Mouse (Mus musculus) lung, embryonic 14.5 days (tissue): ENCODE results near the gene Dock4. TPM values are rescaled to one million over a fixed set of nuclear protein-coding genes. Genes with fewer than 3 reads are reported as not detected.
A peak's percentile ranks its signal among the peaks of the same experiment; 100 is the strongest.

Experiments
- ATAC-seq: fragments of 200-750 bp; cut with Nextera tagmentation; 2 replicates; pipeline ENCODE4 v1.8.0; 2017; ENCODE audit warnings: mild to moderate bottlenecking, moderate TSS enrichment, moderate library complexity; ENCODE audit not compliant: insufficient read depth
- DNase-seq: peaks from one replicate; pipeline ENCODE4 v3.0.0-alpha.2; 2015
- H3K27ac ChIP-seq: fragments of 300-500 bp; sonication (generic); 2 replicates; pipeline ENCODE4 v1.5.1; 2014; ENCODE audit warnings: low read depth, mild to moderate bottlenecking, moderate library complexity
- H3K27me3 ChIP-seq: fragments of 300-500 bp; sonication (generic); 2 replicates; pipeline ENCODE4 v1.6.1; 2014; ENCODE audit warnings: low read length, control low read depth; ENCODE audit not compliant: insufficient read depth
- H3K36me3 ChIP-seq: fragments of 300-500 bp; sonication (generic); 2 replicates; pipeline ENCODE4 v1.6.1; 2014; ENCODE audit warnings: control low read depth; ENCODE audit not compliant: insufficient read depth
- H3K4me1 ChIP-seq: fragments of 300-500 bp; sonication (generic); 2 replicates; pipeline ENCODE4 v1.6.1; 2014; ENCODE audit warnings: antibody characterized with exemption, control low read depth; ENCODE audit not compliant: insufficient read depth
- H3K4me2 ChIP-seq: fragments of 300-500 bp; sonication (generic); 2 replicates; pipeline ENCODE4 v1.6.1; 2014; ENCODE audit warnings: mild to moderate bottlenecking
- H3K4me3 ChIP-seq: fragments of 300-500 bp; sonication (generic); 2 replicates; pipeline ENCODE4 v1.5.1; 2014; ENCODE audit warnings: low read depth, low read length
- H3K9ac ChIP-seq: fragments of 300-500 bp; sonication (generic); 2 replicates; pipeline ENCODE4 v1.6.1; 2014
- H3K9me3 ChIP-seq: fragments of 300-500 bp; sonication (generic); 2 replicates; pipeline ENCODE4 v1.6.1; 2016; ENCODE audit warnings: low read depth, low read length, control low read depth
- CTCF ChIP-seq: IDR thresholded peaks from 2 replicates; pipeline ENCODE4 v1.5.1; 2016; ENCODE audit warnings: antibody characterized with exemption, low read depth
- WGBS: fragments of 180-500 bp; shearing (Covaris S2); extraction: QIAGEN DNeasy Blood & Tissue Kit; methylation state at CpG from one replicate; pipeline ENCODE4 v1.1.7; 2014; 5-methylcytosine and 5-hydroxymethylcytosine counted together
- polyA plus RNA-seq: library from polyadenylated mRNA; unstranded; fragments of >200 nt; fragmentation: Nextera tagmentation; extraction: Ambion mirVana; gene quantifications from 2 replicates; pipeline ENCODE4 v1.2.1, GENCODE M21; 2014

Dock4 gene
- polyA plus RNA-seq, 1 experiment from 2014 or later: 28.9 TPM

GRCm38 (mm10) chr12:40551317-40551716, 105.6 kb downstream of the Dock4 start:
- no peak overlapping the region for H3K4me2 ChIP-seq
- no peak overlapping the region for H3K4me3 ChIP-seq
- no peaks in the 10 kb centered on the region for H3K9me3 ChIP-seq
- no peak overlapping the region for H3K9ac ChIP-seq
- H3K27me3 ChIP-seq: no peaks in the 10 kb centered on the region
- TF ChIP-seq CTCF: no peak
- ATAC-seq: no peak
- no peaks in the 10 kb centered on the region for H3K36me3 ChIP-seq
- WGBS: 91% methylated on average over 3 of the region's 3 CpGs
- no peak overlapping the region for H3K27ac ChIP-seq
- no peak for DNase-seq
- no peaks in the 10 kb centered on the region for H3K4me1 ChIP-seq

DNA sequence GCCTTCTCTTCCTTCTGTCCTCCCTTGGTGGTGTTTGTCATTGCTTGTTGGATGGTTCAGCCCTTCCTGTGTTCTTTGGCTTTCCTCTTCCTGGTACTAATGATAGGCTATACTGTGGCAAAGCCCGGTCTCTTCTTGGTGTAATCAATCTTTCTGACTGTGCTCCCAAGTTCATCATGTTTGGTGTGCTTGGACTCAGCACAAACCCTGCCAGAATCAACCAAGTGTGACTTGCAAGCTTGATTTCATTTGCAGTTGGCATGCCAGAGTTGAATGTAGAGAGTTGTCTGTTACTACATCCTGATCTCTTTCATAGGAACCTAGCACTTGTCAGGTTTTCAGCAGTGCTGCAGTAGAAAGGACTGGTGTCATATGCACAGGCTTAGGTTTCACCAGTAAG, 106.4 kb downstream of the Dock4 start:
- Histone ChIP-seq H3K4me2 (no peak overlapping the region), H3K27me3 (no peaks in the 10 kb centered on the region), H3K9ac (no peak overlapping the region), H3K27ac (no peak overlapping the region), H3K4me1 (no peaks in the 10 kb centered on the region), H3K36me3 (no peaks in the 10 kb centered on the region), H3K9me3 (no peaks in the 10 kb centered on the region), H3K4me3 (no peak overlapping the region)
- WGBS: 58% methylated on average over 1 of the region's 1 CpGs
- no peak for DNase-seq
- TF ChIP-seq CTCF: no peak
- no peak for ATAC-seq

- H3K9me3 ChIP-seq: no peaks in the 10 kb centered on the region
- no peak overlapping the region for H3K4me2 ChIP-seq
- no peak for DNase-seq
- no peak for ATAC-seq
- no peak overlapping the region for H3K4me3 ChIP-seq
- 94% methylated on average over 2 of the region's 2 CpGs for WGBS
- H3K36me3 ChIP-seq: no peaks in the 10 kb centered on the region
- H3K4me1 ChIP-seq: no peaks in the 10 kb centered on the region
- no peak overlapping the region for H3K27ac ChIP-seq
- H3K27me3 ChIP-seq: no peaks in the 10 kb centered on the region
- TF ChIP-seq CTCF: no peak
- no peak overlapping the region for H3K9ac ChIP-seq
Observed at GRCm38 (mm10) chr12:40553929-40554328, 108.2 kb downstream of the Dock4 start.

DNA sequence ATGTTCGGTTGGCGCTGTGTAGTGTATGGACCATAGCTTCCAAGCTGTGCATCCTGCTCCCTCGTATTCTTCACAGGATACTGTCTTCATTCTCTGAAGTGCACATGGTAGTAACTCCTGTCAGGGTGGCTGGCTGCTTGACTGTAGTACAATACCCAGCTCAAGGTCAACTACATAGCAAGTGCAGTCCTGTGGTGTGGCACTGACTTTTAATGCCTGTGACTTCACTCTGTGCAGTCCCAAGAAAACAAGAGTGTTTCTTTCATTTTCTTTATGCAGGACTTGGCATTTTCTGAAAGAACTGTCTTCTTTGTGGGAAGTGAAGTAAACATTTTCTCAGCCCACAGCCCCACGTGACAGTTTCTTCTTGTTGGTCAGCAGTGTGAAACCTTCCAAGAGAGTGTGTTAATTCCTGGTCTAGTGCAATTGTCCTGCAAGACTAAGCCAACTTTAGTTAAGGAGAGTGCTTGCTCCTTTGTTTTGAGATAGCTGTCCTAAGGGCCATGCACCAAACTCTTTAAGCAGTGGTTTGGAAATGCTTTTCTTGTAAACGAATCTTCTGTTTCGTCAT, 109.3 kb downstream of the Dock4 start:
- Histone ChIP-seq H3K27ac (no peak overlapping the region), H3K27me3 (no peaks in the 10 kb centered on the region), H3K9ac (no peak overlapping the region), H3K4me2 (no peak overlapping the region), H3K4me1 (no peaks in the 10 kb centered on the region), H3K4me3 (no peak overlapping the region), H3K9me3 (no peaks in the 10 kb centered on the region), H3K36me3 (no peaks in the 10 kb centered on the region)
- TF ChIP-seq CTCF: no peak
- DNase-seq (no peak), ATAC-seq (no peak)
- WGBS: 81% methylated on average over 6 of the region's 6 CpGs

DNA sequence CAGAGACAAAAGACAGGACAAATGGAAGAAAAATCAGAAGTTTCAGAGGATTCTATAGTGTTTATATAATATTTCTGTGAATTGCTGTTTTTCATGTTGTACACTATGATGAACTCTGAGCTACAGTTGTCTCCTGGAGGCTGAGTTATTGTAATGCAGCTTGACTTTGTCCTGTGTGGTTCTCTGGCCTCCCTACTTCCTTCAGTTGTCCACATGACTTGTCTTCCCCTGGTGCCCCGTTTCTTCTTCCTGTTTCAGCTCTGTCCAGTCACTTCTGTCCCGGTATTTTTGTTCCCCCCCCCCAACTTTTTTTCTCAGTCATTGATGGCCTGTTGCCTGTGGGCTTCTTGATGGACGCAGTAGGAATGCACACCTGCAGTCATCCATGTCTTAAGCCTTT, 112.8 kb downstream of the Dock4 start:
- H3K4me1 ChIP-seq: peaks cover 9% of the 10 kb centered on the region; the same call in 1 of the 2 replicates
- no peaks in the 10 kb centered on the region for H3K36me3 ChIP-seq
- H3K27me3 ChIP-seq: no peaks in the 10 kb centered on the region
- WGBS: 48% methylated on average over 3 of the region's 3 CpGs
- no peak overlapping the region for H3K4me3 ChIP-seq
- H3K4me2 ChIP-seq: peak overlapping the region; percentile 38
- no peak overlapping the region for H3K9ac ChIP-seq
- TF ChIP-seq CTCF: no peak
- no peaks in the 10 kb centered on the region for H3K9me3 ChIP-seq
- DNase-seq (no peak), ATAC-seq (peak; percentile 32; the same call in 1 of the 2 replicates)
- H3K27ac ChIP-seq: peak overlapping the region; percentile 71

- H3K9ac ChIP-seq: no peak overlapping the region
- H3K4me1 ChIP-seq: peaks cover 9% of the 10 kb centered on the region; the same call in 1 of the 2 replicates
- H3K4me3 ChIP-seq: no peak overlapping the region
- H3K9me3 ChIP-seq: no peaks in the 10 kb centered on the region
- DNase-seq (peak; percentile 87), ATAC-seq (peak; percentile 92)
- H3K27me3 ChIP-seq: no peaks in the 10 kb centered on the region
- peak overlapping the region; percentile 71 for H3K27ac ChIP-seq
- no peak for TF ChIP-seq CTCF
- H3K4me2 ChIP-seq: peak overlapping the region; percentile 38
- 32% methylated on average over 11 of the region's 11 CpGs for WGBS
- H3K36me3 ChIP-seq: no peaks in the 10 kb centered on the region
Observed at GRCm38 (mm10) chr12:40559103-40559502, 113.4 kb downstream of the Dock4 start.

DNA sequence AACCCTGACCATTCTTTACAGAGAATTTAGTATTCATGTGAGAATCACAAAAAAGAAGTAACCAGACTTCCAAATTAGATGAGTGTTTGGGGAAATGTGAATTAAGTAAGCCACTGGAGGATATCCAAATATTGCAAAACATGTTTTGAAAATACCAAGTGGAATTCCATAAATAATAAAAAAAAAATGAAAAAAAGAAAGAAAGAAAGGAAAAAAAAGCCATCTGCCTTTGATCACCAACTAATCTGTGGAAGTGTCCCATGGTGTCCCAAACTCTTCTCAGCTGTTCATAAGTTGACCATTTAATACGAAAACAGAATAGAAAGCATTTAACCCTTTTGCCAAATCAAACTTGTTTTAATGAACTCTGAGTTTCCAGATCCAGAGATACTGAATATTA, 118.0 kb downstream of the Dock4 start:
- H3K9ac ChIP-seq: no peak overlapping the region
- no peaks in the 10 kb centered on the region for H3K27me3 ChIP-seq
- no peak overlapping the region for H3K4me3 ChIP-seq
- ATAC-seq (peak; percentile 49; the same call in 1 of the 2 replicates), DNase-seq (peak; percentile 85)
- no peak for TF ChIP-seq CTCF
- H3K36me3 ChIP-seq: no peaks in the 10 kb centered on the region
- H3K4me2 ChIP-seq: no peak overlapping the region
- no peak overlapping the region; the same call in 1 of the 2 replicates for H3K27ac ChIP-seq
- peaks cover 12% of the 10 kb centered on the region for H3K4me1 ChIP-seq
- no peaks in the 10 kb centered on the region for H3K9me3 ChIP-seq
- 46% methylated on average over 1 of the region's 1 CpGs for WGBS
